31 mouse cellular contexts compared by ENCODE assay signal in the genomic region with DNA sequence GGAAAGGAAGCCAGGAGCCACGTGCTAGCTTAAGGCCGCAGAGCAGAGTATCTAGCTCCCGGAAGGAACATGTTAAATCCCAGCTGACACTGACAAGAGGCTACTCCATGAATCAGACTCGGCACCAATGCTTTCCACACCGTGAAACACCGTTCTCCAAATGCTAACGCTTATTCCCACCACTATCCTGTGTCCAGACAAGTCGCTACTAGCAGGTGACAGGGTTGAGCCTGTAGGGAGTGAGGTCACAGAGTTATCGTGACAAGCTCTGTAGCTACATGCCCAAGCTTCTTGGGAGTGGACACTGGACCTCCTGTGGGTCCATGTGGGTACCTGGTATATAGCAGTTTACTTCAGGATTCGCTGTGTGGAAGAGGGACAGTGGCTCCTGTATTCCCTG. TPM values are rescaled to one million over a fixed set of nuclear protein-coding genes. Genes with fewer than 3 reads are reported as not detected.
DNase-seq lines count a peak whose midpoint lies in the region; TF ChIP-seq lines count a peak whose summit lies in the region.
"Had no signal": no experiment of that assay in that cellular context is flagged by ENCODE, and none has a peak within 500 bp of the region (broad histone marks: within the 10 kb centered on the region; RNA-seq: fewer than 3 reads in every experiment).

No protein-coding gene starts in this region.

- H3K27me3 ChIP-seq in heart, embryonic 10.5 days (ENCODE audit: insufficient read depth, poor library complexity, severe bottlenecking), result no peaks in the 10 kb centered on the region
- H3K27me3 ChIP-seq in testis, adult 2 months (ENCODE audit: control insufficient read depth, insufficient read depth, low read length), result no peaks in the 10 kb centered on the region
- H3K27me3 ChIP-seq: CH12.LX; forebrain, embryonic 12.5 days; forebrain, embryonic 15.5 days; heart, embryonic 12.5 days; heart, embryonic 15.5 days; hindbrain, embryonic 13.5 days; Patski had no signal

- peak overlapping the region; percentile 18; the same call in 1 of the 2 replicates for H3K27ac ChIP-seq in heart, embryonic 10.5 days
- no peak overlapping the region for H3K27ac ChIP-seq in testis, adult 2 months (ENCODE audit: control insufficient read depth, insufficient read depth, low read depth, low read length)
- H3K27ac ChIP-seq: forebrain, embryonic 12.5 days; forebrain, embryonic 15.5 days; heart, adult 2 months; heart, embryonic 15.5 days; hindbrain, embryonic 13.5 days had no signal

- 70% methylated on average over 10 of the region's 10 CpGs for WGBS in heart, embryonic 10.5 days

- peaks cover 66% of the 10 kb centered on the region for H3K4me1 ChIP-seq in heart, embryonic 10.5 days
- peaks cover 16% of the 10 kb centered on the region for H3K4me1 ChIP-seq in testis, adult 2 months (ENCODE audit: control insufficient read depth, insufficient read depth, low read length)

- H3K9me3 ChIP-seq in heart, embryonic 10.5 days, result no peaks in the 10 kb centered on the region
- H3K9me3 ChIP-seq: forebrain, embryonic 12.5 days; forebrain, embryonic 15.5 days; G1E; heart, embryonic 12.5 days; heart, embryonic 15.5 days; hindbrain, embryonic 10.5 days; hindbrain, embryonic 13.5 days had no signal

- TF ChIP-seq POLR2A in testis, adult 2 months (IDR thresholded peaks at IDR 0.05; ENCODE audit: control insufficient read depth, low read depth, low read length), result no peak

- H3K36me3 ChIP-seq in heart, embryonic 10.5 days, result peaks cover 3% of the 10 kb centered on the region; the same call in 1 of the 2 replicates
- H3K36me3 ChIP-seq in testis, adult 2 months (ENCODE audit: control insufficient read depth, insufficient read depth, low read length), result no peaks in the 10 kb centered on the region
- H3K36me3 ChIP-seq: G1E; heart, embryonic 15.5 days had no signal

- no peak overlapping the region for H3K4me3 ChIP-seq in heart, embryonic 10.5 days
- H3K4me3 ChIP-seq in testis, adult 2 months (ENCODE audit: control insufficient read depth, low read depth, low read length), result peak overlapping the region; percentile 67
- H3K4me3 ChIP-seq: forebrain, embryonic 12.5 days; forebrain, embryonic 15.5 days; heart, adult 2 months; heart, embryonic 12.5 days; heart, embryonic 15.5 days; hindbrain, embryonic 10.5 days; hindbrain, embryonic 13.5 days had no signal

- no peak for DNase-seq in heart, embryonic 10.5 days (ENCODE audit: low spot score)
- no peak for DNase-seq in heart, adult 8-10 months (ENCODE audit: low spot score)
- no peak for DNase-seq in testis, postnatal 10 days (ENCODE audit: low spot score)
- DNase-seq in urinary bladder, postnatal 14 days (ENCODE audit: low spot score), result peak; percentile 76
- peak; percentile 52 to 55 for DNase-seq in urinary bladder, postnatal 36 days (ENCODE audit: low spot score in 2 of 2)
- no peak for DNase-seq in gastrocnemius, postnatal 36 days
- DNase-seq: adrenal gland, postnatal 10 days; adrenal gland, postnatal 36 days; B cell, adult 2 months; cerebellum, adult 18-20 months; cerebellum, adult 9-10 months; cerebellum, postnatal 14 days; gastrocnemius, postnatal 25 days; heart, adult 2 months; heart, postnatal 10 days; heart, postnatal 36 days had no signal

- no peak for TF ChIP-seq CTCF in testis, adult 2 months (IDR thresholded peaks at IDR 0.05; ENCODE audit: control insufficient read depth, insufficient read depth, insufficient replicate concordance, low read depth, low read length)

- intact Hi-C loops in gastrocnemius, postnatal 36 days (cut with DNase I), result no loop called here

RNA-seq across cellular contexts. Expression of gene Gm45521, which starts 0.7 kb away (rescaled TPM):
- 0.20 and 0.59 TPM in 2 replicates for polyA plus RNA-seq in heart, embryonic 10.5 days (2016; fragmentation: Nextera tagmentation; extraction: Ambion mirVana)
- not detected for total RNA-seq in heart, adult 8-10 months (2022)
- polyA plus RNA-seq in testis, adult 2 months (2012; rRNA removed), result 3.4 and 5.6 TPM in 2 replicates
- total RNA-seq in gastrocnemius, postnatal 36 days (2021), result not detected
- total RNA-seq: adrenal gland, adult 18-20 months; adrenal gland, postnatal 10 days; adrenal gland, postnatal 36 days; CH12.LX; G1E; gastrocnemius, adult 8-10 months; gastrocnemius, postnatal 25 days; granulocyte monocyte progenitor cell, adult 5-6 weeks; heart, adult 2 months; heart, postnatal 10 days; heart, postnatal 36 days had no signal
- polyA plus RNA-seq: embryonic facial prominence, embryonic 11.5 days; embryonic facial prominence, embryonic 14.5 days; forebrain, embryonic 12.5 days; forebrain, embryonic 15.5 days; G1E; heart, adult 2 months; heart, embryonic 12.5 days; heart, embryonic 15.5 days; Patski had no signal

RNA-seq across cellular contexts. Expression of gene Dnase1l3, which starts 37.9 kb away (rescaled TPM):
- not detected in 2 replicates for polyA plus RNA-seq in heart, embryonic 10.5 days (2016; fragmentation: Nextera tagmentation; extraction: Ambion mirVana)
- total RNA-seq in heart, adult 8-10 months (2022), result under 1 TPM in 3 of 4 experiments, not detected in 1; 0.06 to 0.17 (median 0.11) TPM
- polyA plus RNA-seq in testis, adult 2 months (2012; rRNA removed), result 1.1 and 1.4 TPM in 2 replicates
- total RNA-seq in gastrocnemius, postnatal 36 days (2021), result not detected
- total RNA-seq: gastrocnemius, adult 8-10 months; gastrocnemius, postnatal 25 days; heart, postnatal 10 days had no signal
- polyA plus RNA-seq: forebrain, embryonic 12.5 days; G1E had no signal

RNA-seq across cellular contexts. Expression of gene Abhd6, which starts 46.3 kb away (rescaled TPM):
- polyA plus RNA-seq in heart, embryonic 10.5 days (2016; fragmentation: Nextera tagmentation; extraction: Ambion mirVana), result 9.2 and 16.0 TPM in 2 replicates
- 10 to 100 TPM; 11.0 to 14.3 (median 12.2) TPM for total RNA-seq in heart, adult 8-10 months (2022)
- polyA plus RNA-seq in testis, adult 2 months (2012; rRNA removed), result 16.9 and 19.5 TPM in 2 replicates
- 1 to 10 TPM; 5.3 to 6.0 TPM for total RNA-seq in gastrocnemius, postnatal 36 days (2021)
- total RNA-seq: G1E had no signal
- polyA plus RNA-seq: G1E had no signal

Comparison
In these comparisons a context has a peak if more than half of its experiments do, and no peak if none do; other contexts are left out.
1. DNase-seq: peak in urinary bladder, postnatal 14 days (single experiment) and urinary bladder, postnatal 36 days (2 of 2); none in heart, embryonic 10.5 days (single experiment), heart, adult 8-10 months (single experiment), testis, postnatal 10 days (single experiment) and gastrocnemius, postnatal 36 days (0 of 2).